Comparison of ENCODE assay signal across 10 mouse cellular contexts in genomic region chr11:34072309-34072708, GRCm38 (mm10). TPM values are rescaled to one million over a fixed set of nuclear protein-coding genes. Genes with fewer than 3 reads are reported as not detected.
DNase-seq lines count a peak whose midpoint lies in the region; ATAC-seq lines count a peak whose summit lies in the region.
"Had no signal": no experiment of that assay in that cellular context is flagged by ENCODE, and none has a peak within 500 bp of the region (broad histone marks: within the 10 kb centered on the region; RNA-seq: fewer than 3 reads in every experiment).

No protein-coding gene starts in this region.

- peak; percentile 90 for ATAC-seq in granulocyte monocyte progenitor cell, adult 5-6 weeks (replicated peaks; ENCODE audit: poor library complexity, severe bottlenecking)

- peak; percentile 30 for DNase-seq in A20 (ENCODE audit: low read depth, low spot score)
- peak; percentile 54 for DNase-seq in ES-CJ7 (ENCODE audit: low read depth, low spot score)
- DNase-seq in lung, postnatal 36 days = peak; percentile 52
- no peak for DNase-seq in retina, embryonic 14.5 days (ENCODE audit: low spot score)
- DNase-seq in adrenal gland, adult (ENCODE audit: inconsistent age in 2 of 2, low spot score in 1 of 2) = no peak
- no peak for DNase-seq in kidney, postnatal 36 days
- DNase-seq: heart, postnatal 4 days had no signal

RNA-seq across cellular contexts. Expression of gene Lcp2, which starts 25.6 kb away (rescaled TPM):
- 43.5 and 55.4 TPM in 2 replicates for total RNA-seq in granulocyte monocyte progenitor cell, adult 5-6 weeks (2014; fragmentation: Nextera tagmentation)
- total RNA-seq in granulocyte monocyte progenitor cell, adult 5-6 weeks (2017) = 22.0 and 34.6 TPM in 2 replicates

RNA-seq across cellular contexts. Expression of gene 4930469K13Rik, which starts 26.0 kb away (rescaled TPM):
- not detected in 2 replicates for total RNA-seq in granulocyte monocyte progenitor cell, adult 5-6 weeks (2014; fragmentation: Nextera tagmentation)
- not detected in 2 replicates for total RNA-seq in granulocyte monocyte progenitor cell, adult 5-6 weeks (2017)
- total RNA-seq: heart, postnatal 4 days; layer of hippocampus, adult 18-20 months; megakaryocyte-erythroid progenitor cell, adult 5-6 weeks had no signal

Comparison
In these comparisons a context has a peak if more than half of its experiments do, and no peak if none do; other contexts are left out.
1. DNase-seq: peak in A20 (single experiment), ES-CJ7 (single experiment) and lung, postnatal 36 days (single experiment); none in retina, embryonic 14.5 days (single experiment), adrenal gland, adult (0 of 2) and kidney, postnatal 36 days (0 of 2).